Mouse (Mus musculus) MEL (cell line): ENCODE data around the gene Topaz1.
"Not testable (repeated sequence)": the region's sequence is repeated elsewhere in the genome, so short reads cannot be mapped to it uniquely, and the experiment has no call there.

Experiments
- EP300 ChIP-seq, 2 experiments: IDR thresholded peaks; 2 replicates each; pipeline ENCODE4 v1.6.1; 2011; ENCODE audit warnings: improper control_type of control experiment in 2 of 2, low read length in 2 of 2, low read depth in 1 of 2, mild to moderate bottlenecking in 1 of 2
- MAX ChIP-seq: IDR thresholded peaks from 2 replicates; pipeline ENCODE4 v1.6.1; 2011; ENCODE audit warnings: low read length, improper control_type of control experiment

- not testable (repeated sequence) for TF ChIP-seq EP300 (IDR thresholded peaks at IDR 0.05; ENCODE audit: low read depth in 1 of 2, low read length in 2 of 2); MAX
Observed at GRCm38 (mm10) chr9:122847811-122848311, 100.7 kb downstream of the Topaz1 start.
